Mouse (Mus musculus): ENCODE measurements around the gene Tns1. TPM values are rescaled to one million over a fixed set of nuclear protein-coding genes. Genes with fewer than 3 reads are reported as not detected.

The Tns1 gene
- polyA plus RNA-seq, 1 experiment: 35.5 TPM

DNA sequence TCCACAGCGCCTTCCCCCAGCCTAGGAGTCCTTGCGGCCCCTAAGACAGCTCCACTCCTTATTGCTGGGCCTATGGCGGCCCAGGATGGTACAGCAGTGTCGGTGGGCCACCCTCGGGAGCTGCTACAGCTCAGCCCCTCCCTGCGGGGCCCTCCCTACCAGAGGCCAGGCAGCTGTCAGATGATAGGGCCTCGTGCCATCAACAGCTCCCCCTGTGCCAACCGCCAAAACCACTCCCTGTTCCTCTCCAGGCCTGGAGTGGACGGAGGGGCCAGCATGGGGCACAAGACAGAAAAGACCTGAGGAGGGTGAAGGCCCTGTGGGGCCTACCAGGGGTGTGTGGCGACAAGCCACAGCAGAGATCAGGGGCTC is 122.8 kb downstream of the Tns1 start:
- Histone ChIP-seq H3K4me3 (ENCODE audit: insufficient read depth, low read length) (no peak overlapping the region), H3K27ac (ENCODE audit: insufficient read depth, low read depth, low read length) (no peak overlapping the region), H3K4me1 (ENCODE audit: control insufficient read depth, insufficient read depth, low read length) (peaks cover 38% of the 10 kb centered on the region)
- TF ChIP-seq POLR2A (IDR thresholded peaks at IDR 0.05; ENCODE audit: borderline replicate concordance, low read depth, low read length) (no peak), CTCF (IDR thresholded peaks at IDR 0.05; ENCODE audit: low read depth, low read length) (no peak)

DNA sequence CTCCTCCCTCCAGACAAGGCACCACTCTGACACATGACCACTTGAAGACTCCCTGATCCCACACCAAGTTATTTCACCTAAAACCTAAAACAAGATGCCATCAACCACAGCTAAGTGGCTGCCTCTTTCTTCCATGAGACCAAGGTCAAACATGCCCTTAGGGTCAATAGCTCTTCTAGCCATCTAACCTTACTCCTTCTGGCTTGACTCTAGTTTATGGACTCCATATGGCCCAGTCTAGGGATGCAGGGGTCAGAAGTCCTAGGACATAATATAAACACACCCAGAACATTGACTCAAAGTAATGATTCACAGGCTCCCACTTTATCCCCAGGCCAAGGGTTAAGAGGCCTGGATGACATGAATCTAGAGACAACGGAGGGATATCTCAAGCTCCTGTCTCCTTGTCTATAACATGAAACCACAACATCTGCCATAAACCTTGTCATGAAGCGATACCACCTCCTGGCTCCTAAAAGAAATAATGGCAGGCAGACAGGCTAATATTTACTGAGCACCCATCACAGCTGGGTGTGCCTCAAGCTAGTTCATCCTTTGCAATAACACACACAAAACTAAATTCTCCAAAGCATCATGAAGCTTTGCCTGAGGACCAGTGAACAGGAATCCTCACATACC is 123.3 kb downstream of the Tns1 start:
- no peak overlapping the region for H3K4me3 ChIP-seq (ENCODE audit: insufficient read depth, low read length)
- H3K4me1 ChIP-seq (ENCODE audit: control insufficient read depth, insufficient read depth, low read length): peaks cover 41% of the 10 kb centered on the region
- no peak for TF ChIP-seq POLR2A (IDR thresholded peaks at IDR 0.05; ENCODE audit: borderline replicate concordance, low read depth, low read length)
- TF ChIP-seq CTCF (IDR thresholded peaks at IDR 0.05; ENCODE audit: low read depth, low read length): no peak
- H3K27ac ChIP-seq (ENCODE audit: insufficient read depth, low read depth, low read length): no peak overlapping the region

DNA sequence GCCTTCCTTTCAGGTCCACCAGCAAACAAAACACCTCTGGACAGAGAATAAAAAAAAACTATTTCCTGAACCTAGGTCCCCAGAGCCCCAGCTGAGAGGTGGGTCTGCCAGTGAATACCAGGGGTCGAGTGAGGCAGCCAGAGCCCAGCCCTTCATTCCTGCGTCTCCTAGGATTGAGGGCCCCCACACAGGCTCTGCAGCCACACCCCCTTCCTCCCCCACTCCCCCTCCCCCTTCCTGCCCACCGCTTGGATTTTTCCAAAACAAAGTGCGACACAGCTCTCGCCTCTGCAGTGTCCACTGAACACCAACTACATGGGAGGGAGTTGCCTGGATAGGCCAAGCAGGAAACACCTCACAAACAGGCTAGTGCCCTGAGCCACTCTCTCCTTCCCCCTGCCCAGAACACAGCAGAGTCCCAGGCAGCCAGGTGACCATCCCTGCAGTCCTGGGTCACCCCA is 124.0 kb downstream of the Tns1 start:
- Histone ChIP-seq H3K4me1 (ENCODE audit: control insufficient read depth, insufficient read depth, low read length) (peaks cover 41% of the 10 kb centered on the region), H3K27ac (ENCODE audit: insufficient read depth, low read depth, low read length) (no peak overlapping the region), H3K4me3 (ENCODE audit: insufficient read depth, low read length) (no peak overlapping the region)
- TF ChIP-seq CTCF (IDR thresholded peaks at IDR 0.05; ENCODE audit: low read depth, low read length) (no peak), POLR2A (IDR thresholded peaks at IDR 0.05; ENCODE audit: borderline replicate concordance, low read depth, low read length) (no peak)

DNA sequence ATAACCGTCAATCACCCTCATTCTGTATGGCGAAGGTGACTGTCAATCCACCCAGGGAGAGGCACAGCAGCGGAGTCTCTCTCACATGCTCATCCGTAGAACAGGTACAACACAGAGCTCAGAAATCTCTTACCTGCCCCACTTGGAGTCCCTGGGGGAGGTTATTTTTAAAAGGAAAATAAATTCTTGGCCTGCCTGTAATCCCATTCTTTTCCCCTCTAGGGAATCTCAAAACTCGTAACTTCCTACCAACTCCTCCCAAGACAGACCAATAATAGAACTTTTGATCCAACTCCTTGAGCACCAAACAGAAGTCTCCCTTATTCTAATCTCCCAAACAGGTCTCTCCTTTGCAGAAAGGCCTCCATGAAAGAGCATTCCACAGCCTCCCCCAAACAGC is 124.7 kb downstream of the Tns1 start:
- no peak for TF ChIP-seq CTCF (IDR thresholded peaks at IDR 0.05; ENCODE audit: low read depth, low read length)
- TF ChIP-seq POLR2A (IDR thresholded peaks at IDR 0.05; ENCODE audit: borderline replicate concordance, low read depth, low read length): no peak
- peak overlapping the region; percentile 83 for H3K27ac ChIP-seq (ENCODE audit: insufficient read depth, low read depth, low read length)
- no peak overlapping the region for H3K4me3 ChIP-seq (ENCODE audit: insufficient read depth, low read length)
- H3K4me1 ChIP-seq (ENCODE audit: control insufficient read depth, insufficient read depth, low read length): peaks cover 41% of the 10 kb centered on the region

DNA sequence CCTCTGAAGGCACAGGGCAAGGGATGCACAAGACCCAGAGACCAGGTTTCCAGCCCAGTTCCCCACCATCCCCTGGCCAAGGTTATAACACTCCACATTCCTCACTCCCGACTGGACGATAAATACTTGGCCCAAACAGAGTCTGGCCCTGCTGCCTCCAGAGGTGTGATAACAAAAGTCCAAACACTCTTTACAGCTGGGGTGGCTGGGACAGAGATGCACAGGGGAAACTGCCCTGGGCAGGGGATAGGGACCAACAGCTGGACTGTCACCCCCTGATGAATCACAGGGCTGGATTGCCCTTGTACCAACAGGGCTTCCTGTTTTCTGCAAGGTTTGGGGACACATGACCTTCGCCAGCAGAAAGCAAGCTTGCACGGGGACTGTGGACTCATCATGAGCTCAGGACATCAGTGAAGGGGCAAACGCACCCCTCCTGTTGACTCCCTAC is 125.3 kb downstream of the Tns1 start:
- Histone ChIP-seq H3K27ac (ENCODE audit: insufficient read depth, low read depth, low read length) (peak overlapping the region; percentile 83), H3K4me3 (ENCODE audit: insufficient read depth, low read length) (no peak overlapping the region), H3K4me1 (ENCODE audit: control insufficient read depth, insufficient read depth, low read length) (peaks cover 41% of the 10 kb centered on the region)
- no peak for TF ChIP-seq POLR2A (IDR thresholded peaks at IDR 0.05; ENCODE audit: borderline replicate concordance, low read depth, low read length)
- TF ChIP-seq CTCF (IDR thresholded peaks at IDR 0.05; ENCODE audit: low read depth, low read length): no peak

DNA sequence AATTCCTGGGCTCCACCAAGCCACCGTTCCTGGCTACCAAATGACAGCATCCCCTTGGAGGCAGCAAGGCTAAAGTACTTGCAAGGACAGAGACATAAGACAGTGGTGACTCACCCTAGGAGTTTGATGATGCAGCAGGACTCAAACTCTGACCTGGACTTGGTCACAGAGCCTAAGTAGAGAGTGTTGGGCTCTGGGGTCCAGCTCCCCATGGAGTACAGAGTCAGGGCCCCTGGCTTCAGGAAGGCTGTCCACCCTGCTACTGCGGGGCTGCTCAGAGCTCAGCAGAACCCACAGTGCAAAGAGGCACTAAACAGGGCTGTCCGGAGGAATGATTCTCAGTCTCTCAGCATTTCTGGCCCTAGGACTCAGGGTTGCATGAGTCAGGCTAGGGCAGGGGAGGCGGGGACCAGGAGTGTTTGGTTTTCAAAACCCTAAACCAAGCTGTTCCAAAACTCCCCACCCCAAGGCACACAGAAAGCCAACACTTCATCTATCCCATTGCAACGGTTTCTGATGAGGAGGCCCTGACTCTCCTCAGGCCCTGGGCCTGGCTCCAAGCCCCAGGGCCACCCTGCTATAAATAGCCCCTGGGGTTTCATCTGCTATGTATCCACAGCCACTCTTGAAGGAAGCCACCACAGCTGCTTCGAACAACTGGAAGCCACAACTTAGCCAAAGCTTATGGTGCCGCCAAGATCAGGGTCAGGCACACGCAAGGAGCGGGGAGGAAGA is 126.0 kb downstream of the Tns1 start:
- TF ChIP-seq CTCF (IDR thresholded peaks at IDR 0.05; ENCODE audit: low read depth, low read length) (no peak), POLR2A (IDR thresholded peaks at IDR 0.05; ENCODE audit: borderline replicate concordance, low read depth, low read length) (no peak)
- Histone ChIP-seq H3K4me3 (ENCODE audit: insufficient read depth, low read length) (no peak overlapping the region), H3K4me1 (ENCODE audit: control insufficient read depth, insufficient read depth, low read length) (peaks cover 41% of the 10 kb centered on the region), H3K27ac (ENCODE audit: insufficient read depth, low read depth, low read length) (peak overlapping the region; percentile 83)

DNA sequence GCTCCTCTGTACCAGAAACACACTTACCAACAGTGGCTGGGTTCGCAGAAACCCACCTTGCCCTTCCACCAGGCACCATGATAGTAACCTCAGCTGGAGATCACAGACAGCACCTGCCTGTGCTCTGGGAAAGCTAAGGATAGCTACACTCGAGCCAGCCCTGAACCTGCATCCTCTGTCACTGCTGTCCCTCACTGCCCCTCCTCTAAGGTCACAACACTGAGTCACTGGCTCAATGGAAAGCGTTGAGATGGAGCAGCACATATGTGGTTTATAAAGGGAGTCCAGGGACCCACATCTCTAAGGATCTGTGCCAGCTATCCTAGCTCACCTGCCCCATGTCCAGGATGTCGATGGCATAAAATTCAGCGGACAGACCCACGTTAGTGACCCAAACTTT is 126.9 kb downstream of the Tns1 start:
- Histone ChIP-seq H3K27ac (ENCODE audit: insufficient read depth, low read depth, low read length) (peak overlapping the region; percentile 83), H3K4me3 (ENCODE audit: insufficient read depth, low read length) (no peak overlapping the region), H3K4me1 (ENCODE audit: control insufficient read depth, insufficient read depth, low read length) (peaks cover 41% of the 10 kb centered on the region)
- TF ChIP-seq CTCF (IDR thresholded peaks at IDR 0.05; ENCODE audit: low read depth, low read length): no peak
- TF ChIP-seq POLR2A (IDR thresholded peaks at IDR 0.05; ENCODE audit: borderline replicate concordance, low read depth, low read length): no peak

DNA sequence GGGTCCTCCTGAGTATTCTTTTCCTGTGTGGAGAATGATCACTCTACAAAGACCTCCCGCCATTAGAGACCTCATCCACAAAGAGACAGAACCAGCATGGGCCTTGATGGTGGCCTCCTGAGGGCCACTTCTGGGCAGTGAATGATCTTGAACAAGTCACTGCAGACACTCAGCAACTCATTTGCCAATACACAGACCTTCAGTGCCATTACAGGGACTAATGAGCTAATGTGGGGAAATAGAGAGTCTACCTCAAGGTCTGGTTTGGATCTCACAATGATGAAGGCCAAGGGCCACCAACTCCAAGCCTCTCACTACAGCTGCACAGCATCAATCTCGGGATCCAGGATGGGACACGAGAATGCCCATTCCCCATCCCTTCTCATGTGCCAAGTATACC is 127.6 kb downstream of the Tns1 start:
- no peak overlapping the region for H3K4me3 ChIP-seq (ENCODE audit: insufficient read depth, low read length)
- H3K27ac ChIP-seq (ENCODE audit: insufficient read depth, low read depth, low read length): no peak overlapping the region
- TF ChIP-seq CTCF (IDR thresholded peaks at IDR 0.05; ENCODE audit: low read depth, low read length): no peak
- no peak for TF ChIP-seq POLR2A (IDR thresholded peaks at IDR 0.05; ENCODE audit: borderline replicate concordance, low read depth, low read length)
- H3K4me1 ChIP-seq (ENCODE audit: control insufficient read depth, insufficient read depth, low read length): peaks cover 41% of the 10 kb centered on the region

DNA sequence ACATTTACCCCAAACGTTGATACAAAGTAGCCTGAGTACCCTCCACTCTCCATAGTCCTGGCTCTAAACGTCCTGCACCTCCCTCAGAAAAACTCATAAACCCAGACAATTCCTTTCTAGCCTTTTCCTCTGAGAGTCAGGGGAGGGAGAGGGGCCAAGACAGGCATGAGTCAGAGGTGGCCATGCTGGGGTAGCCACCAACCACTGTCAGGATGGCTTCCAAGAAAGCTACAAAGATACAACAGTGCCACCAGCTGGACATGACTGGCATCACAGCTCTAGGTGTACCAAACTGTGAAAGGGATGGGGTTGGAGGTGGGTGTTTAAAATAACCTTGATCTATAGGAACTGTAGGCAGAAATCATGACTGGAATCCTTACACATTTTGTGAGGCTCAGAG is 128.0 kb downstream of the Tns1 start:
- no peak overlapping the region for H3K4me3 ChIP-seq (ENCODE audit: insufficient read depth, low read length)
- no peak for TF ChIP-seq POLR2A (IDR thresholded peaks at IDR 0.05; ENCODE audit: borderline replicate concordance, low read depth, low read length)
- TF ChIP-seq CTCF (IDR thresholded peaks at IDR 0.05; ENCODE audit: low read depth, low read length): peak; percentile 59
- no peak overlapping the region for H3K27ac ChIP-seq (ENCODE audit: insufficient read depth, low read depth, low read length)
- H3K4me1 ChIP-seq (ENCODE audit: control insufficient read depth, insufficient read depth, low read length): peaks cover 41% of the 10 kb centered on the region

Measured in bone marrow macrophage, adult 2 months (primary cell).